Mouse (Mus musculus) ZHBTc4 (cell line): ENCODE results near the gene Golgb1.
"Not testable (repeated sequence)": the region's sequence is repeated elsewhere in the genome, so short reads cannot be mapped to it uniquely, and the experiment has no call there.

Experiments used
- DNase-seq: peaks from one replicate; pipeline ENCODE4 v3.0.0-alpha.2; 2011; ENCODE audit warnings: low read depth, low spot score

The Golgb1 gene

DNA sequence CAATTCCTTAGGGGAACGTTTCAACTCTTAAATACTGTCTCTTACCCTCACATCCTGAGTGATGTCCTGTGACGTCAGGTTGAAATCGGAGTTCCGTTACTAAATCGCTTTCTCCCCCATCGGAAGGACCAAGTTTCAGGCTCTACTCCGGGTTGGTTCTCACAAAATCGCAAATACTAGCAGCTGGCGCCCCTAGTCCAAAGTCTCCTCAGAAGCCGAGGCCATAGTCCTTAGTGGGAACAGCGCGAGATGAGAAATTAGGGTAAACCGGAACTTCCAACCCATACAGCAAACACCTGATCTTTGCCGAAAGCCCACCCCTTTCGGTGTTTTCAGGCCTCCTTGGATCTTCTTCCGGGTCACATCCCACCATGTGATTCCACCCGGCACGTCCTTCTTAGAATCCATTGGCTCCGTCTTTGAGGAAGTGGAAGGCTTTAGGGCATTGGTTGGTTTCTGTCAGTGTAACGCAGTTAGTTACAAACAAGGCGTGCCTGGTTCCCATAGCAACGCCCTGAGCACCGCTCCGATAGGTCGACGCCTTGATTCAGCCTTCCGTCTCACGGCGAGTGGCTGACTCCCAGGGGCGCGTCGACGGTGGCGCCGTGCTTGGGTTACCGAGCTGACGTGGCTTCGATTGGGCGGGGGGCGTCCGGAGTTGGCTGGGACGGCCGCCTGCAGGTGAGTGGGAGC, at the start of gene Golgb1, which contains the start of gene Eaf2:
Golgb1 (plus strand) TSS at position 558 of the 693 bp plus-strand sequence.
Eaf2 (minus strand) TSS at position 421 of the 693 bp plus-strand sequence.
- peak; percentile 100 for DNase-seq

DNA sequence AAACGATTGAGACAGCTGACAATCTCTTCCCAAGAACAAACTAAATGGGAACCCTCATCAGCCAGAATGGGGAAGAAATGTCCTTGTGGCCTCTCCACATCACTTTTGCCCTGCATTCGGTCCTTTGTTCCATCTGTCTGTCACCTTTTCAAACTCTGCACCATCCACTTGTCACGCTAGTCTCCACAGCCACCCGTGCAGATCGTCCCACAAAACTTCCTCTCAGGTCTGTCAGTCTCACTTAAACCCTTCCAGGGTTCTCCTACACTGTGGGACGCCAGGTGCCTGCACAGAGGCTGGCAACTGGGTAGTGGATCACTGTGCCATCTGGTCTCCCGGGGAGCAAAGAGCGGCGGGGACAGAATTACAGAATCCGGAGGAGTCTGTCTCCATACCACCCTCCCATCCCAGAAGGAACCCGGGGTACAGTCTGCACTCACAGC, 47.3 kb upstream of the Golgb1 start:
- no peak for DNase-seq

DNA sequence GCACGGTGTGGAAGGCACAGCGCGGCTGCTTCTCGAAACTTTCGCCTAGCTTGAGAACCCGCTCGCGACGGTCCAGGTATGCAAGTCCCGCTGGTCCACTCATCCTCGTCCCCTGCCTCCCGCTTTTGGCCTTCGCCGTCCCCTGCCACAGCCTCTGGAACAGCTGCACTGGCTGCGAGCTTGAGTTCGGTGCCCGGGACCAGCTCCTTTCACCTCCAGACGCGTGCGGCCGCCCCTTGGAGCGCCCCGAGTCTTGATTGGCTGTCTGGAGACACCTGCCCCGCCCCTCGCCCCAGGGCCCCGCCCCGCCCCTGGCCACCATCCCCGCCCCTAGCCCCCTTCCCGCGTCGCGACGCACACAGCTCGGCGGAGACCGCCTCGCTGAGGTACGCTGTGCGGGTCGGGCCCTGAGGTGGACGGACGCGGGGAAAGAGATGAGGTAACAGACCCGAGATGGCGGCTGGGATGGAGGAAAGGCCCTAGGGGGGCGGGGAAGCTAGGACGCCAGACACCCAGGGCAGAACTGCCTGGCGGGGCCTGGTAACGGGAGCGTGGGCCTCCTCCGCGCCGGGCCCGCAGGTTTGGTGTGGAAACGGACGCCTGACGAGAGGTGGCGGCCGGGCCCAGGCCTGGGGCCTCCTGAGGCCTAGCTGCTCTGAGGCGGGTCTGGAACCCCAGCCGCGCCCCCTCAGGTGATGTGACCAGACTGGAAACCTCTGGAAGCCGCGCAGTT, 46.7 kb upstream of the Golgb1 start, which contains the start of gene Iqcb1:
Iqcb1 (plus strand) TSS at position 332 of the 733 bp plus-strand sequence.
- DNase-seq = peak; percentile 91

DNA sequence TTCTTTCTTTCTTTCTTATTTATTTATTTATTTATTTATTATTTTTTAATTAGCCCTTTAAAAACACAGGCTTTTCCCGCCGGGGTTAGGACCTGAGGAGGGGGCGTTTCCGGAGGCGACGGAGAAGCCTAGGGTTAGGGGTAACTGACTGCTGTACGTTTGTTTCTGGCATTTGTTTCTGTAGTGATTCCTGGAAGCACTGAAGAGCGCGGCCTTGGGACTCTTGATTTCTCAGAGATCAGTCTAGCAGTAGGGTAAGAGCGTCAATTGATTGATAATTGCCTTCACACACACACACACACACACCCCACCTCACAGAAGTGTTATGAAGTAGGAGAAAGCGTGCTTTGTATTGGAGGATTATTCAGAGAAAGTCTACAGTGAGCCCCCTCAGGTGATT, 46.1 kb upstream of the Golgb1 start:
- no peak for DNase-seq

GRCm38 (mm10) chr16:36846894-36847293, 28.0 kb upstream of the Golgb1 start:
- not testable (repeated sequence) for DNase-seq

GRCm38 (mm10) chr16:36851202-36851601, 23.7 kb upstream of the Golgb1 start:
- no peak for DNase-seq

DNA sequence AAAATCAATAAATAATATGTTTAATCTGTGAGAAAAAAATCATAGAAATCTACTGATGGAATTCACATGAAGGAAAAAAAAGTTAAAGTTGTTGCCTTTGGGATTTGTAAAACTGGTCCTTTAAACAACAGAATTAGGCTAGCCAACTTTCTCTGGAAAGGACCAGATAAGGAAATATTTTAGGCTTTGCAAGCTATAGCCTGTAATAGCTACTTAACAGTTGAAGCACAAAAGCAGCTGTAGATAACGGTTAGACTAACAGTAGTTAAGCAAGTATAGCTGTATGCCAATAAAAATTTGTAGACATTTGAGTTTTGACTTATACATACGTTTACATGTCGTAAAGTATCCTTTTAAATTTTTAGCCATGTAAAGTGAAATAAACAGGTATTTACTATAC, 11.4 kb upstream of the Golgb1 start:
- no peak for DNase-seq

- DNase-seq = no peak
Measured at GRCm38 (mm10) chr16:36869442-36869841, 5.5 kb upstream of the Golgb1 start.

- peak; percentile 58 for DNase-seq
Measured at GRCm38 (mm10) chr16:36875276-36875851, 424 bp downstream of the Golgb1 start.

GRCm38 (mm10) chr16:36877316-36877715, 2.4 kb downstream of the Golgb1 start:
- peak; percentile 45 for DNase-seq

DNA sequence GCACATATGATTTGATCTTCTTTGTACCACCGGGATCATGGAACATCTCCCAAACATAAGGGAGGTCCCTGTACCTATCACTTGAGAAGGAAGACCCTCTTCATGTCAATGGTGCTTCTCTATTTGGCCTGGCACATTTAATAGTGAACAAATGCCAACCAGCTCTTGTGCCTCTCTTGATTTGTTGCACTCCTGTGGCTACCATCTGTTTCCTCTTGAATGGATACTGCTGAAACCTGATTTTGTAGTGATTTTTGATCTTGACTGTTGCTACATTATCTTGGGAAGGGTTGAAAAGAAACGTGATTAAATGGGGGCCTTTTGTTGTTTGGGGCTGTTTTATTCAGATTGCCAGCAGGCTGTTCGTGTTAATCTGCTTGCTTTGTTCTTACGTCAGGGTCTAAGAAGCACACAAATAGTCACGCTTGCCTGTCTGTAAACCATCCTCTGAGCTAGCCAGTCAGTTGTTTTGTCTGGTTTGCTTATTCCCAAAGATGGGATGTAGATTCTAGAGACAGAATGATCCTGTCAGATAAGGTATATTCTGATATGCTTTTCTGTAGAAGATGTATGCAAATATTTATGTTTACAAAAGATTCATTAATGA, 7.9 kb downstream of the Golgb1 start:
- no peak for DNase-seq

- peak; percentile 78 for DNase-seq
Measured at GRCm38 (mm10) chr16:36884881-36885280, 9.9 kb downstream of the Golgb1 start.

GRCm38 (mm10) chr16:36885912-36886311, 11.0 kb downstream of the Golgb1 start:
- DNase-seq = no peak

- peak; percentile 90 for DNase-seq
Measured at GRCm38 (mm10) chr16:36887546-36887945, 12.6 kb downstream of the Golgb1 start.

DNA sequence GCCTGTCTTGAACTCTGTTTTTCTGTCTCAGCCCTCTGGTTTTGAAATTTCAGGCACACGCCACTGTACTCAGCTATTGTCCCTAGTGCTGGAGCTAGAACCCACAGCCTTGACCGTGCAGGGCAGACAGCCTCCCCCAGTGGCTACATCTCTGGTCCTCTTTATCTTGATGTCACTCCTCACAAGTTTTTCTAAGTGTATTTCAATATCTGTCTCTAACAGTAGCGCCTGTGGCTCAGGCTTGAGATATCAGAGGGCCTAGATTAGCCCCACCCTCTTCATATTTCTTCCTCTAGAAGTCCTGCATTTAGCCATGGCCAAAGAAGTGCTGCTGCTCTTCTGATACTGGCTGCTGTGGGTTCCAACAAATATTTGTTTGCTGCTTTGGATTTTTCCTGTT, 15.6 kb downstream of the Golgb1 start:
- no peak for DNase-seq

DNA sequence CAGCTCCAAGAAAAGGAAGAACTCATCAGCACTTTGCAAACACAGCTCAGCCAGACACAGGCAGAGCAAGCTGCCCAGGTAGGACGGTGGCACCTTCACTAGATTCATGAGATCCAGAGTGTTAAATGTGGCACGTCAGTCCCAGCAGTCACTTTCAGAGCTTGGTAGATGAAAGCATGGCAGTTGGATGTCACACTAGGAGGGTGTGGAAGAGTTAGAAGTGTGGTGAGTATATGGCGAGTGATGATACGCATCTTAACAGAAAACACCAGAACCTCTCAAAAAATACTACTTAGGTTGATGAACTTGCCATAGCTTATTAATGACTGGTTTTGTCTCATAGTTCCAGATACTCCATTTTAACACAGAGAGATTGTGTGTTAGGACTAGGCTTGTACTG, 16.5 kb downstream of the Golgb1 start:
- DNase-seq = no peak

- no peak for DNase-seq
Measured at GRCm38 (mm10) chr16:36893317-36893716, 18.4 kb downstream of the Golgb1 start.

DNA sequence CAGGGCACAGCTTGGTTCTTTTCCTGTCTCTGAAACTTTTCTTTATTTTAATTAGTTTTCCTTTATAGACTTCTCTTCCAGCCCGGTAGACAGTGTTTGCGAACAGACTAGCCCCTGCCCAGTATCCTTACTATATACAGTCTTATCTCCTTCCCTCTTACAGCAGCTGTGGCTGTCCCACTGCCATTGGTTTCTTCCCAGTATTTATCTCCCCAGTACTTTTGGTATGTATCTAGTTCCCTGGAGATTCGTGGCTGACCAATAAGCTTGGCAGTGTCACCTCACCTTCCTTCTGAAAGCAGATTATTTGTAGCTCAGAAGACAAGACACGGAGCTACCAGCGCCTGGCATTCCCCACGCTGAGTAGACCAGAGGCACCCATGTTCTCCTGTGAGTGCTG, 21.8 kb downstream of the Golgb1 start:
- DNase-seq = no peak

DNA sequence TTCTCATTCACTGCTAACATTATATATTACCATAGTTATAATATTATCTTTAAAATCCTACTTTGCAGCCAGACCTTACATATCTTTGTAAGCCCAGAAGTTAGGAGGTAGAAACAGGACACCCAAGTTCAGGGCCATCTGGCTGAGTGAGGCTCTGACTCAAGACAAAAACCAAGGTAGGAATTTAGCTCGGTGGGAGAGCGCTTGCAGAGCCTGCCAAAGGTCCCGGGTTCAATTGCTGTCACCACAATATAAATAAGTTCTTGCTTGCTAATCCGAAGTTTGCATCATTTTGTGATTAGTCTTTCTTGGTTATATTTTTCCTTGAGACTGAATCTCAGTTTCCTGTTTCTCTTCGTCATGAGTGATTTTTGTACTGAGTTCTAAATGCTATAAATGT, 28.2 kb downstream of the Golgb1 start:
- no peak for DNase-seq

DNA sequence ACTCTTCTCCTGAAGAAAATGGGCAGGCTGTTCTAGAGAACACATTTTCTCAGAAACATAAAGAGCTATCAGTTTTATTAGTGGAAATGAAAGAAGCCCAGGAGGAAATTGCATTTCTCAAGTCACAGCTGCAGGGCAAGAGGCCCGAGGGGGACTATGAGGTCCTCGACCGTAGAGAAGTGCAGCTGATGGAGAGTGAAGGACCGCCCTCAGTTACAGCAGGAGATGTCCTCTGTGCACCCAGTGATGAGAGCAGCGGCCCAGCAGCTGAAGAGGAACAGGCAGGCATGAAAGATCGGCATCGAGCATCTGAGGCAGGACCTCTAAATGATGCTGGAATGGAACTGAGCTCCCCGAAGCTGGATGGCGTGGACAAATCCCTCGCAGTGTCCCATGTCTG, 37.0 kb downstream of the Golgb1 start:
- no peak for DNase-seq

GRCm38 (mm10) chr16:36912311-36912710, 37.4 kb downstream of the Golgb1 start:
- no peak for DNase-seq

GRCm38 (mm10) chr16:36914195-36914594, 39.3 kb downstream of the Golgb1 start:
- DNase-seq = no peak
